Mouse (Mus musculus) natural killer cell, adult 2 months (primary cell): Measurements from ENCODE around the gene 1700025C18Rik.

Experiments
- DNase-seq, 2 experiments: peaks; one replicate each; pipeline ENCODE4 v3.0.0; 2022; ENCODE audit warnings: low spot score in 2 of 2

1700025C18Rik gene

DNA sequence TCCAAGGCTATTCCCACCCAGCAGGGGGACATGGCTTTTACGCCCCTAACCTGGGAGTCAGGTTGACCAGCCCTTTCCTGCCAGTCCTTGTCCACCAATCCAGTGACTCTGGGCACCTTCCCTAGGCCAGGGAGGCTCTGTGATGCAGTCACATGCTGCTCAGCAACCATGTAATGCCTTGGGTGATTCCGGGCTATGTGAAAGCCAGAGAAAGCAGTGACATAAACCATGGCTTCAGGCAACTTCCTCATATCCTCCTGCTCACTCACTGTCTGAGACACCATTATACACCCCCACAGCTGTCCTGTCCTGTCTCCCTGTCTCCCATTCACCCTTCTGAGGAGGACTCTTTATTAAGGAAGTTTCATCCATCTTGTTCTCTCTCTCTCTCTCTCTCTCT is at the start of gene 1700025C18Rik:
TSS of gene 1700025C18Rik (minus strand) at position 101 of the 400 bp plus-strand sequence.
- no peak for DNase-seq

DNA sequence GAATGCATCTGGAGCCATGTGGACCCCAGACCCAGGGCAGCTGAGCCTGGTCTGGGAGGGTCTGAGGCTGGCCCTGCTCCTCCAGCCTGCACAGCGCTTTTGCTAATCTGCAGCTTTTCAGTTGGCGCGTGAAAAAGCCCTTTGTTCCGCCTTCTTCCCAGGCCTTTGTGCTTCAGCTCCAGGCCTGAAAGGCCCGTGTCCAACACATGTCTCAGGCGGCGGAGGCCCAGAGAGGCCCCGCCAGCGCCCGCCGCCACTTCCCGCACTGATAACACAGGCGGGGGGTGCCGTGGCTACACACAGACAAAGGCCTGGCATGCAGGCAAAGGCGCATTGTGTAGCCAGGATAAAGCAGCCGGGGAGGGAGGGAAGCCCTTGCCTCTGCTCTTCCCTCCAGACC is 45.5 kb upstream of the 1700025C18Rik start:
- DNase-seq, result no peak

DNA sequence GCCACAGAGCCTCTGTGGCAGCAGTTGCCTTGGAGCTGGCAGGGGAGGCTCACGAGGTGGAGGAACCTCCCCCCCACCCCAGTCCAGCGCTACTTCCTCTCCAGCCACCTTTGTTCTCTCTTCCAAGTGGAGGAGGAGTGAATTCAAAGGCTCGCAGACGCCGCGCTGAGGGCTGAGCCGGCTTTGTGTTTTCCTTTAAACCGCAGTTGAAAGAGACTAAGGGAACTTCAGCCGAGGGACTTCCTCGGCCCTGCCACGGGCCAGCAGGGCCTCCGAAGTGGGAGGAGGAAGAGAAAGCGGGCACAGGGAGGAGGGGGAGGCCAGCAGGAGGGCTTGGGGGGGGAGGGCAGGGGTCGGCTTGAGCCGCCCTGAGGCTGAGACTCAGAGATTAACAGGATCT is 43.0 kb upstream of the 1700025C18Rik start:
- no peak for DNase-seq

DNA sequence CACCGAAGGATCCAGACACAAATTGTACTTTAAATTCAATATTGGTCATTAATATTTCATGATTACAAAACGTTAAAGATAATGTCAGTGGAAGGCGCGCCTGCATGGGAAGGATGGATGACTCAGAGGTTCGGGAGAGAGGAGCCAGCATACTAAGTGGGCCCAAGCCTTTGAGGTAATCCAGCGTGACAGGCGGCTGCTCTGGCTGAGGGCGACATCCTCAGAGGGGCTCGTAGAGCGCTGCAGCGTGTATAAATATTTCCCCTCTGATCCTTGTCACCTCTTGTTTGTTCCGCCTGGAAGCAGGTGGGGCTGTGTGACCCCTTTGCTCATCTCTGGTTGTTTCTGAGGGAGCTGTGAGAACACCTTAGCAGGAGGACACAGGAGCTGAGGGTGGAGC is 40.9 kb upstream of the 1700025C18Rik start:
- DNase-seq, result no peak

DNA sequence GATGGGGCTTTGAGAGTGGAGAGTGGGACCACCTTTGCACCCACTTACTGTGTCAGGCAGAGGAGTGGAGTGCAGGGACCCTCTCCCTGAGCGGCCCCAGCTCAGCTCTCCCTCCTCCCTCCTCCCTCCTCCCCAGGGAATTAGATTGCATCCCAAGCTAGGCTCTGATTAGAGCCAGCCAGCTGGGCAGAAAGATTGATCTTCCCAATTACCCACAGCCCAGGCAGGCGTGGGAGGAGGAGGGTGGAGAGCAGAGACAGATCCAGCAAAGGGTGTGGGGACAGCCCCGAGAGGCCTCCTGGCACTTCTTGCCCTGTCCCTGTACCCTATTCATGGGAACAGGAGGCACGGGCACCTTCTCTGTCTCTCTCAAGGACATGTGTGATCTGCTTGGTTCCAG is 38.6 kb upstream of the 1700025C18Rik start:
- DNase-seq, result no peak

DNA sequence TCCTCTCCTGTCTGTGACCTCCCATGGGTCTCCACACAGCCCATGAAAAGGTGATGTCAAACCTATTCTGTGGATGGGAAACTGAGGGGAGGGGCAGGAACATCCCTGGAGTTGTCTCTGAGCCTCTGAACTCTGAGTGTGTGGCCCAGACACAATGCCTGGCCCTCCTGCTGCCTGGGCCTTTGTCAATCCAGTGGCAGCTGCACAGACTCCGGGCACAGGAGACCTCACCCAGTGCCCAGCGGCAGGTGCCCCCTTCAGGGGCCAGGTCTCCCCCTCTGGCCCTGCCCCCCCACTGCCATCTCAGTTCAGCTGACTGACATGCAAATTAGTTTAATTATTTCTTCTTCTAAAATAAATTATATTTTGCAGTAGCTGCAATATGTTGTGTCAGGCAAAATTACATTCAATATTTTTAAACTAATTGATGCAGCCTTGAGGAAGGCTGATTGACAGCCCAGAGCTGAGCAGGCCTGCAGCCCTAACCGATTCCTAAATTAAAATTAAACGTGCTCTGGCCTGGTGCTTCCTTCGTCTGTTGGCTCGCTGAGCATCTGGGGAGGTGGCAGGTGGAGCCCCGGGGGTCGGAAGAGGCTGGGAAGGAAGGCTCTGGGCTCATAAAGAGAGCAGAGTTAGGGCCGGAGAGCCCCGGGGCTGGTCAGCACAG is 36.5 kb upstream of the 1700025C18Rik start:
- no peak for DNase-seq

DNA sequence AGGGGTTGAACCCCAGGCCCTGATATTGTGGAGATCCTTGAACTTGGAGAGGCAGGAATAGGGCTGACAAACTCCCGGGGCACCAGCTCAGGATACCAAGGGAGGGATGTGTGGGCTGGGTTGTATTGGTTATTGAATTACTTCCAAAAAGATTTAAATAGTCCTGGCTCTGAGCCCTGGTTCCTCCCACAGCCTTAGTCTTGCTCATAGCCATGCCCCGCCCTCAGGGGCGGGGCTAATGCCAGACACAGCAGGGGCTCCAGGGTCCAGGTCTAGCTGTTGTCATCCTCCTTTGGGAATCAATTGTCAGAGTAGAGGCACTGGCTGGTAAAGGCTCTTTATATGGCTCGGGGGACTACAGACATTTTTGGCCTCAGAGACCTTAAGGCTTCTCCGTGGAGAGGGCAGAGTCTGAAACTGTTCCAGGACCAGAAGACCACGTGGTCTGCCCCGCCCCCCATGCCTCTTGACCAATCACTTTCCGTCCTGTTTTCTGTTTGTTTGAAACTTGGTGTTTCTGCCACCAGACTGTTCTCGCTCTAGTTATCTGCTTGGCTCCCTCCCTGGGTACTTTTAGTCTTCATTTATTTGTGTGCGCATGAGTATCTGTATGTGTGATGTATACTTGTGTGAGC is 30.8 kb upstream of the 1700025C18Rik start:
- DNase-seq, result no peak

DNA sequence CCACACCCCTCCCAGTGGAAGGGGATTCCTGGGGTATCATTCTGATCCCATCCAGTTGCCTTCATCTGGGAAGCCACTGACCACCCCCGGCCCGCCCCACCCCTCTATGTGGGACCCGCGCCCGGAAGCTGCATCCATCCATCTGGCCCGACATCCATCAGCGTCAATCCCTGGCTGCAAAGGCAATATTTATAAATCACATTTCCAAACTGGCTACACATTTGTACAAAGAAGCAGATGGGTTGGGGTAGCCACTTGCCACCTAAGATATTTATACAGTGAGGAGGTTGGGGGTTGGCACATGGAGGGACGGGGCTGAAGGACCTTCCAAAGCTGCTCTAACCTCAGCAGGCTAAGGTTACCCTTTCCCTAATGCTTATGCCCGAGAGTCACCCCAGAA is 30.2 kb upstream of the 1700025C18Rik start:
- no peak for DNase-seq

DNA sequence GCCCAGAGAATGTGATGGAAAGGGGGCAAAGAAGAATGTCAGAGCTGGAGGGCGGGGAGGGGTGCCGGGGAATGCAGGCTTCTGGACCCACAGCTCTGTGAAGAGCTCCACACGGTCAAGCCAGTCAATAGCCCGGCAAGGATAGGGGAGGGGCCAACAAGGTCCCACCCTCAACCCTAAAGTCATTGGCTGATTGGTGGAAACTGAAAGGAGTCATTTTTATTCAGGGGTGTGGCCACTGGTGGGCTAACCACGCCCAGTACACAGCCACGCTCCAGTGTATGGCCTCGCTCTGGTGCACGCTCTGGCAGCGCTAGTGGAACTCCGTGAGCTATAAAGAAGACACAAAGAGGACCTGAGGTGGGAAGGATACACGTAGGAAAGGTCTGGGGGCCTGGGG is 23.2 kb upstream of the 1700025C18Rik start:
- peak in 1 of 2 experiments; percentile 14 for DNase-seq

DNA sequence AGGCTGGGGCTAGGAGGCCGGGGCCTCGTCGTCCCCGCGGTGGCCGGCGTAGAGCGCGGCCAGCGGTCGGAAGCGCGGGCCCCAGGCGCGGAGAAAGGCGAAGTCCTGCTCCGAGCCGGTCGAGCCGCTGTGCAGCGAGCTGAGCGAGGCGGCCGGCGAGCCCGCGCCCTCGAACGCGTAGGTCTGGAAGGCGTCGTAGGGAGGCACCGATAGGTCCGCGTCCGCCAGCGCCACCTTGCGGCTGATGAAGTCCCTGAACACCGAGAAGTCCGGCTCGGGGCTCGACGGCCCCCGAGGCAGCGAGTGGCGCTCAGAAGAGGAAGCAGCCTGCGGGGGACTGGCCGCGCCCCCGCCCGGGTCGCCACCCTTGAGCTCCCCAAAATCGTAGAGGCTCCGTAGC is 21.6 kb upstream of the 1700025C18Rik start:
- DNase-seq, result peak; percentile 69 to 84

DNA sequence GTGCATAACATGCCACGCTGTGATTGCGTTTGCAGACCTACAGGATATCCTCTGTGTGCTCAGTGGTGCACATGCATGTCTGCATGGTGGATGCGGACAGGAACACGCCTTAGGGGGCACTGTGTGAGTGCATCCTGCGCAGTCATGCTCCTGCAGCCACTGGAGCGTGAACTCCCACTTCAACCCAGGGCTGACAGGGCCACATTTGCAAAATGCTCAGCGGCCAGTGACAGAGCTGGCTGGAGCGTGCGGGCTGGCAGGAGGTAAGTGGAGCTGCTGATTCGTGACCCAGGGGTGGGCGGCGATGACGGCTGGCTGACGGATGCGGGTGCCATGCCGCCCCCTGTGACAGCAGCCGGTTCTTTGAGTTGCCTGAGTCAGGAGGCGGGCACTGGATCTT is 16.0 kb upstream of the 1700025C18Rik start:
- DNase-seq, result no peak

DNA sequence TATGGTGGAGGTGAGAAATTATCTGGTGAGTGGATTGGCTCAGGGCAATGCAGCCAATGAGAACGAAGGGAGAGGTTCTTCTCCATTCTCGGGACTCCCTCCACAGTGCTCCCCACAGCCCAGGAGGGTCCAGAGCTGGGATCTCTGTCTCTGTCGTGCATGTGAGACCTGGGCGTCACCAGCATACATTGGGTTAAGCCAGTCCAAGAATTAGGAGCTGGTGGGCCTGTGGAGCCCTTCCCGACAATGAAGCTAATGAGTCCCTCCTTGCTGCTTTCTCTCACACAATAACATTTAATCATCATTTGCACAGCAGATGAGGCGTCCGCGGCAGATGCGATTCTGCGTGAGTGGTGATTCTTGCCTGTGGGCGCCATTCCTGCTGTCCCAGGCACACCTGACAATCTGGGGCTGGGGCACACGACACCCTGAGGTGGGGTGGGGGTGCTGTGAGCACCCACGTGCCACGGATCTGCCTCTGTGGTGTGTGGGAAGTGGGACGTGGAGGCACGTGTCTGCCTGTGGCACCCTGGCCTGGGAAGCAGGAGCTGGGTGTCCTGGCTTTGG is 15.0 kb upstream of the 1700025C18Rik start:
- no peak for DNase-seq

DNA sequence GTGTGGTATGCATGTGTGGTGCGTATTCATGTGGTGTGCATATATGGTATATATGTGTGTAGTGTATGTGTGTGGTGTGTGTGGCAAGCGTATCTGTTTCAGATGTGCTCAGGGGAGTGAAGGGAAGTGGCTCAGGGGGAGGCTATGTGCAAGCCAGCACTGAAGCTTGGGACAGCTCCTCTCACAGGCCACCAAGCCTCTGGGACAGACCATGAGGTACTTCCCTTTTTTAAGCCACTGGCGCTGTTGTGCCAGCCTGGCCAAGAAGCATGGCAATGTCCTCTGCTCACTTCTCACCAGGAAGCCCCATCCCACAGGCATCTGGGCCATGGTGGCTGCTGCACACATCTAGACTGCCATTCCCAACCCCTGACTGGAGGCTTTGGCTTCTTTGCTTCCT is 12.4 kb upstream of the 1700025C18Rik start:
- no peak for DNase-seq

DNA sequence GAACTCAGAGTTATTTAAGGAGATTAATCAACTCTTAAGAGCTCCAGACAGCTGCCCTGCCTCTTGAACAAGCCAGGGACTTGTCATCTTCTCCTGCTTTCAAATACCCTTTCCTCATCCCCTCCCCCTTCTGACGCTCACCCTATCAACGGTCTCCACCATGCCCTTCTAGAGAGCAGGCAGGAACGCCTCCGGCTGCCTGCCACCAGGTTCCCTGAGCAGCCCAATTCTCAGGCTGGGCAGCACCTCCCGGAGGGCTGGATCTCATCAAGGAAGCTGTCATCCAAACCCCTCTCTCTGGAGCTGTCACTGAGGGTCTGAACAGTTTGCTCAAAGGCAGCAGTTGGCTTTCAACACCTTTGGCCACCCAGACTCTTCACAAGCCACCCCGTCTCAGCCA is 10.2 kb upstream of the 1700025C18Rik start:
- DNase-seq, result no peak

DNA sequence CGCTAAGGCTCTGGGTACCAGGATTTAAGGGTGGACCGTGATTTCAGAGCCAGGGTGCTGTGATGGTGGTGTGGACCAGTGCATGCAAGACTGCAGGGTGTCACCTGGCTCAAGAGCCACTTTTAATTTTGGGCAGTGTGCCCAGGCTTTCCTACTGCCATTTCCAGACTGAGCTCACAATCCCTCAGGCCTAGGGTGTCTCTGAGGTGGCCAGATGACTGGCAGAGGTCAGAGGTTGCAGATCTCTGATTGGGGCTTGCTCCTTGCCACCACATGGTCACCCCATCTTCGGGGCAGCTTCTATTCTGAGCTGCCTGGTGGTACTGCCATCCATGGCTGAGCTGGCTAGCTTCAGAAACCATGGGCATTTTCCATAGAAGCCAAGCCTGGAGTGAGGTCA is 8.3 kb upstream of the 1700025C18Rik start:
- no peak for DNase-seq

DNA sequence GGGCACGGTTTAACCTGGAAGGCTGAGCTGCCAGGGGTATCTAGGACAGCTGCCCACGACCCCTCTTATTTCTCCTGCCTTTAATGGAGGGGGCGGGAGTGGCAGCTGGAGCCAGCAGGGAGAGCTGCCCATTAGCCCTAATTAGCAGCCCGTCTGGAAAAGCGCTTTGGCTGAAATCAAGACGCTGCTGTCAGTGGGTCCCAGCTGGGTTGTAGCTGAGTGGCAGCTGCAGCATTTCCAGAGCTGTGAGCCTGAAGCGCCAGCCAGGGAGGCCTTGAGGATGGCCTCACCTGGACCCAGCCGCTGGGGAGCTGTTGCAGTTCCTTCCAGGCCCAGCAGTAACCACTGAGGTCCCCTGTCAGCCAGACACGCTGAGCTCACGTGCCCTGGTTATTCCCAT is 5.8 kb upstream of the 1700025C18Rik start:
- no peak for DNase-seq

DNA sequence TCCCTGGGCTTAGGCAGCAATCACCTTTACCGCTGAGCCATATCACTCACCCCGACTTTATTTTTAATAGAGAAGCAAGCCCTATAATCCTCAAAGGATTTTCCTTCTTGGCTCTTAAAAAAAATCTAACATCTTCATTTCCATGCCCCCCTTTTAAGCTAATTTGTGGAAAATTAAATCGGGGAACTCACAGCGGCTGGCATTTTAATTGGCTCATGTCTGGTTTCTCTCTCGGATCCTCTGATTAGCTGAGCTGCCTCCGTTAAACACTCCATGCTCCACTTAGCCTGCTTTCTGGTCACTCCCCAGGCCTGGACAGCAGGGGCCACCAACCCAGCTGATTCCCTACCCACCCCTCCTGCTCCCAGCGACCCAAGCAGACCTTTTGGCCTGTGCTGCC is 1.8 kb upstream of the 1700025C18Rik start:
- no peak for DNase-seq

DNA sequence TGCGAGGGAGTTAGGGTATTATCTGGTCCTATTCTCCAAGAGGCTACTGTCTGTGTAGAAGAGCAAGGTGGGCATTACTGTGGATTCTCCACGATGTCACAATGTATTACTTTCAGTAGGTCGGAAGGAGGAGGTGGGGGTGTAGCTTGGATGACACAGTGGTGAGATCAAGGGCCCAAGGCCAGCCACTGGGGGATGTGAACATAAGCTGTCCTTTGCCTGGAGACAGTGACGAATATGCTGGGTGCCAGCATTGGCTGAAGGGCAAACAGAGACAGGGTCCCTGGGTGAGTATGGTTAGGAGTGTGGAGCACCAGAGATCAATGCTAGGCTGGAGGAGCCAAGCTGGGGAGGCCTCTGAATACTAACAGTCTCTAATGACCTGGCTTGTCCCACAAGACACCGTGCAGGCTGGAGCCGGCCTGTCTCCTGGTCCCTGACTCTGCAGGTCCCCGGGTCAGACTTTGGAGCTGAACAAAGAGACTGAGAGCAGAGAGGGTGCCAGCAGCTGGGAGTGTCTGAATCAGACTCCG is 949 bp upstream of the 1700025C18Rik start:
- no peak for DNase-seq

DNA sequence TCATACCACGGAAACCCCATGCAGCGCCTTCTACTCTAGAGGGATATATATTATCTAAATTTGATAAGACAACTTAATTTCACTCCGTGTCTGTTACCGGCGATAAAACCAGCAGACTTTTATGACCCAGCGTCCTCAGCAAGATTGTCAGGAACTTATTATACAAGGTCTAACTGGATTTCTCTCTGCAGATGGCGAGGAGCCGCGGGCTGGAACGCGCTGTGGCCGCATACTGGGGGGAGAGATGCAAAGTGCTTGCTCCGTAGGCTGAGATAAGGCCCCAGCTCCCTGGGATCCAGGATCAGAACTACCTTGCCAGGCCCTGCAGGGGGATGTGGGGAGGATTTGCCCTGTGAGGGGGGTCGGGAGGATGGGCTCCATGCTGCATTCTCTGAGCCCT is 1.1 kb downstream of the 1700025C18Rik start:
- no peak for DNase-seq

DNA sequence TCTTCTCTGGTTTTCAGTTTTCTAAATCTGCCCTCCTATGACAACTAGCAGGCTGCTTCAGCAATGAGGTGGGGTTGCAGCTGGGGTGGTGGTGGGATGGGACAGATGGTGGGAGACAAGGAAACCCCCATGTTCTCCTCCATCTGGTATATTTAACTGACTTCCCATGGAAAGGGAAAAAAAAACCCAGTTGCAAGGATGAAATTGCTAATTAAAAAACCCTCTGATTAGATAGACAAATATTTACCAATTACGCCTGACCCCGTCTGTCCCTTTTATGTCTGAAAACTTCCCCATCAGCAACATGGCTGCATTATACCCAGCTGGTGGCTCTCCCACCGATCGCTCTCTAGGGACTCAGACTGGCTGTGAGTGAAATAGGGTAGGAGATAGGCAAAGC is 3.9 kb downstream of the 1700025C18Rik start:
- no peak for DNase-seq

DNA sequence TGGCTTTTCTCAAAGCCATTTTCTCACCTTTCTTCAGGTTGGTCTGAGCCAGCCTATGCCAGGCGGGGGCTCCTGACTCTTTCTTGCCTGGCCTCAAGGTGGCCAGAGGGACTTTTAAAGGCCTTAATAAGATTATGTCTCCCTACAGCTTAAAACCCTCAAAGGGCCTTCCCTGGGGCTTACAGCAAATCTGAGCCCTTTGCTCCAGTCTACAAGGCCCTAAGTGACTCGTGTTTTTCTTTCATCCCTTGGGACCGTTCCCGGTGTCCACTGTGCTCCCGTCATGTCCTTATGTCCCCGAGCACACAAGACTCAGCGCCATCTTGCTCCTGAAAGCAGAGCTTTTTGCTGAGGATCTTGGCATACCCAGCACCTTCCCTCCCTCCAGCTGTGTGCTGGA is 9.3 kb downstream of the 1700025C18Rik start:
- DNase-seq, result no peak

DNA sequence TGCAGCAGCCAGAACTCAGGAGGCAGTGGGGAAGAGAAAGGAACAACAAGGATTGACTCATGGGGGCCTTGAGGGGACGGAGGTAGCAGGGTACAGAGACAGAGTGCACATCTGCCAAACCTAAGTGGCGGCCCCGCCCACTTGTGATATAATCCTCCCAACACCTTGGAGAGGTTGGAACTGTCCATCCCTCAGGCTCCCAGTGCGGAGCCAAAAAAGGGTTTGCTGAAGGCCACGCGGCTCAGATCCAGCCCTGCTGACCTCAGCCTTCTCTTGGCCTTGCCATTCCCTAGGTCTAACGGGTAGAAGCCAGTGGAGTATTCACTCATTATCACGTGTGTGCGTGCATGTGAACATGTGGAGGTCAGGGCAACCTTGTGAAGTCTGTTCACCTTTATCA is 9.9 kb downstream of the 1700025C18Rik start:
- no peak for DNase-seq

DNA sequence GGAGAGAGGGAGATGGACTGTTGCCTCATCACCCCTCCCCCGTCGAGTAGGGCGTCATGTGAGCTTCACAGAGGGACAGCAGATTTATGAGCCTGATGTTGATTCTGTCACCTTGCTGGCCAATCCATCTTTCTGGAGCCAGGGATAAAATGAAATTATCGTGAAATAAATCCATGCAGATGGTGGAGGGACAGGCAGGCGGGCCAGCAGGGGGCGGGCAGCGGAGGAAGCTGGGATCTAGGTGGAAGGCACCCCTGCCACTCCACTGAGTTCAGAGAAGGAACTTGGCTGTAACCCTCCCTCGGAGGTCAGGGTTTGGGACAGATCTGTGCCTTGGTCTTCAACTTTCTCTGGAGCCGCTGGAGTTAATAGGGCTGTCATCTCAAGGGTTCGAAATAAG is 11.9 kb downstream of the 1700025C18Rik start:
- DNase-seq, result no peak
